Mouse (Mus musculus) CH12.LX (cell line): ENCODE data around the gene Nek6. TPM values are rescaled to one million over a fixed set of nuclear protein-coding genes. Genes with fewer than 3 reads are reported as not detected.

Experiments used
- DNase-seq: peaks from one replicate; pipeline ENCODE4 v3.0.0-alpha.2; 2013; ENCODE audit errors: extremely low read depth
- H3K27ac ChIP-seq: 2 replicates; pipeline ENCODE4 v1.5.1; 2012; ENCODE audit warnings: low read depth, mild to moderate bottlenecking, control low read depth, moderate library complexity; ENCODE audit not compliant: insufficient read depth
- H3K27me3 ChIP-seq: replicated peaks from 2 replicates; pipeline ENCODE3; 2012; ENCODE audit warnings: inconsistent platforms
- H3K36me3 ChIP-seq, 2 experiments: replicated peaks in 1 of 2; 2 replicates each; pipeline versions ENCODE3 to v1.6.1; 2012; ENCODE audit warnings: inconsistent platforms in 1 of 2, low read length in 1 of 2, mild to moderate bottlenecking in 1 of 2, mixed read lengths in 1 of 2, moderate library complexity in 1 of 2; ENCODE audit not compliant: control insufficient read depth in 1 of 2, insufficient read depth in 1 of 2
- H3K4me1 ChIP-seq, 2 experiments: 2 replicates each; pipeline ENCODE4 v1.6.1; 2012; ENCODE audit warnings: inconsistent platforms in 1 of 2, moderate library complexity in 1 of 2; ENCODE audit not compliant: insufficient read depth in 2 of 2, control insufficient read depth in 1 of 2
- H3K4me2 ChIP-seq: 2 replicates; pipeline ENCODE4 v1.6.1; 2012; ENCODE audit warnings: low read depth, mild to moderate bottlenecking, control low read depth; ENCODE audit not compliant: poor library complexity, insufficient read depth, severe bottlenecking
- H3K4me3 ChIP-seq, 3 experiments: fragments of 150-350 bp in 1 of 3; sonication (generic) in 1 of 3; replicated peaks in 1 of 3; 2 replicates each; pipeline versions ENCODE3 to v1.5.1; 2011 to 2012; ENCODE audit warnings: low read depth in 2 of 3, low read length in 2 of 3, mild to moderate bottlenecking in 2 of 3, moderate library complexity in 2 of 3, control low read depth in 1 of 3, improper control_type of control experiment in 1 of 3, inconsistent platforms in 1 of 3, mixed read lengths in 1 of 3; ENCODE audit not compliant: poor library complexity in 1 of 3
- H3K79me2 ChIP-seq: replicated peaks from 2 replicates; pipeline ENCODE4 v1.6.1; 2012; ENCODE audit warnings: mild to moderate bottlenecking, moderate library complexity; ENCODE audit not compliant: control insufficient read depth, poor library complexity, insufficient read depth, severe bottlenecking; ENCODE audit errors: extremely low read depth
- H3K9ac ChIP-seq: 2 replicates; pipeline ENCODE4 v1.6.1; 2012; ENCODE audit warnings: low read depth, mild to moderate bottlenecking, control low read depth, moderate library complexity; ENCODE audit not compliant: insufficient read depth
- H3K9me3 ChIP-seq: replicated peaks from 2 replicates; pipeline ENCODE3; 2012; ENCODE audit warnings: low read length, inconsistent platforms, mixed read lengths
- BHLHE40 ChIP-seq: IDR thresholded peaks from 2 replicates; pipeline ENCODE4 v1.6.1; 2011; ENCODE audit warnings: mild to moderate bottlenecking, low read depth, low read length, improper control_type of control experiment
- CTCF ChIP-seq, 2 experiments: IDR thresholded peaks in 1 of 2; conservative IDR thresholded peaks in 1 of 2; 2 replicates each; pipeline ENCODE4 v1.5.1; 2011 to 2012; ENCODE audit warnings: low read depth in 2 of 2, low read length in 2 of 2, improper control_type of control experiment in 1 of 2, inconsistent platforms in 1 of 2, mild to moderate bottlenecking in 1 of 2, moderate library complexity in 1 of 2
- IRF4 ChIP-seq: IDR thresholded peaks from 2 replicates; pipeline ENCODE4 v1.6.1; 2014; ENCODE audit warnings: low read depth, mild to moderate bottlenecking, inconsistent platforms, low read length, improper control_type of control experiment
- JUND ChIP-seq: conservative IDR thresholded peaks from 2 replicates; pipeline ENCODE4 v1.6.1; 2011; ENCODE audit warnings: low read depth, low read length, improper control_type of control experiment
- KAT2A ChIP-seq: IDR thresholded peaks from 2 replicates; pipeline ENCODE4 v1.6.1; 2012; ENCODE audit warnings: low read length, improper control_type of control experiment, inconsistent platforms; ENCODE audit not compliant: insufficient replicate concordance
- MAFK ChIP-seq: IDR thresholded peaks from 2 replicates; pipeline ENCODE4 v1.6.1; 2011; ENCODE audit warnings: low read length, improper control_type of control experiment; ENCODE audit not compliant: insufficient replicate concordance
- MAX ChIP-seq: IDR thresholded peaks from 2 replicates; pipeline ENCODE4 v1.6.1; 2011; ENCODE audit warnings: low read length, improper control_type of control experiment
- MXI1 ChIP-seq: IDR thresholded peaks from 2 replicates; pipeline ENCODE4 v1.6.1; 2011; ENCODE audit warnings: mild to moderate bottlenecking, low read depth, low read length, improper control_type of control experiment
- MYC ChIP-seq: IDR thresholded peaks from 2 replicates; pipeline ENCODE4 v1.6.1; 2011; ENCODE audit warnings: low read depth, mild to moderate bottlenecking, improper control_type of control experiment, low read length
- NRF1 ChIP-seq: IDR thresholded peaks from 2 replicates; pipeline ENCODE4 v1.6.1; 2014; ENCODE audit warnings: low read depth, mild to moderate bottlenecking, inconsistent platforms, low read length, improper control_type of control experiment, moderate library complexity
- POLR2AphosphoS2 ChIP-seq: IDR thresholded peaks from 2 replicates; pipeline ENCODE4 v1.6.1; 2011; ENCODE audit warnings: low read depth, low read length, improper control_type of control experiment
- RAD21 ChIP-seq: IDR thresholded peaks from 2 replicates; pipeline ENCODE4 v1.6.1; 2011; ENCODE audit warnings: low read depth, mild to moderate bottlenecking, low read length, improper control_type of control experiment, moderate library complexity
- RCOR1 ChIP-seq: conservative IDR thresholded peaks from 2 replicates; pipeline ENCODE4 v1.6.1; 2012; ENCODE audit warnings: low read depth, mild to moderate bottlenecking, inconsistent platforms, low read length, improper control_type of control experiment
- SIN3A ChIP-seq: IDR thresholded peaks from 2 replicates; pipeline ENCODE4 v1.6.1; 2012; ENCODE audit warnings: low read length, improper control_type of control experiment, inconsistent platforms
- SMC3 ChIP-seq: IDR thresholded peaks from 2 replicates; pipeline ENCODE4 v1.6.1; 2011; ENCODE audit warnings: low read depth, low read length, improper control_type of control experiment
- TBP ChIP-seq: conservative IDR thresholded peaks from 2 replicates; pipeline ENCODE4 v1.6.1; 2011; ENCODE audit warnings: low read depth, low read length, improper control_type of control experiment
- TCF12 ChIP-seq: IDR thresholded peaks from 2 replicates; pipeline ENCODE4 v1.6.1; 2014; ENCODE audit warnings: low read depth, mild to moderate bottlenecking, inconsistent platforms, low read length, improper control_type of control experiment
- UBTF ChIP-seq: IDR thresholded peaks from 2 replicates; pipeline ENCODE4 v1.6.1; 2012; ENCODE audit warnings: low read depth, mild to moderate bottlenecking, inconsistent platforms, low read length, improper control_type of control experiment, moderate library complexity
- ZKSCAN1 ChIP-seq: IDR thresholded peaks from 2 replicates; pipeline ENCODE4 v1.6.1; 2012; ENCODE audit warnings: low read depth, inconsistent platforms, low read length, improper control_type of control experiment, borderline replicate concordance
- ZMIZ1 ChIP-seq: IDR thresholded peaks from 2 replicates; pipeline ENCODE4 v1.6.1; 2012; ENCODE audit warnings: low read depth, mild to moderate bottlenecking, inconsistent platforms, low read length, improper control_type of control experiment
- dilution Hi-C: fragments of 300-500 bp; cut with MboI; formaldehyde crosslinking; loops from 2 replicates; pipeline ENCODE4 v1.14.3; 2020; ENCODE audit warnings: low sequenced_read_pairs; ENCODE audit not compliant: extremely low pct_unique_long_range_greater_than_20kb, extremely low pct_ligation_motif_present
- in situ Hi-C: fragments of 300-500 bp; cut with MboI; formaldehyde crosslinking; loops from 3 replicates; pipeline ENCODE4 v1.14.3; 2019; ENCODE audit warnings: low sequenced_read_pairs, low pct_ligation_motif_present, low pct_unique_long_range_greater_than_20kb, mixed read lengths
- polyA plus RNA-seq: library from polyadenylated mRNA; unstranded; fragments of >175 nt; gene quantifications from 2 replicates; pipeline ENCODE4 v1.2.1, GENCODE M21; 2012; ENCODE audit warnings: low read depth; ENCODE audit not compliant: insufficient read length
- total RNA-seq, 2 experiments: library from RNA; depleted of rRNA; stranded (reverse); fragments of 300-350 nt in 1 of 2; fragments of >200 nt in 1 of 2; gene quantifications; 2 replicates each; pipeline ENCODE4 v1.2.3; 2012 to 2014

The Nek6 gene
- total and polyA plus RNA-seq, 3 experiments, result 31.0 to 39.9 (median 36.7) TPM

DNA sequence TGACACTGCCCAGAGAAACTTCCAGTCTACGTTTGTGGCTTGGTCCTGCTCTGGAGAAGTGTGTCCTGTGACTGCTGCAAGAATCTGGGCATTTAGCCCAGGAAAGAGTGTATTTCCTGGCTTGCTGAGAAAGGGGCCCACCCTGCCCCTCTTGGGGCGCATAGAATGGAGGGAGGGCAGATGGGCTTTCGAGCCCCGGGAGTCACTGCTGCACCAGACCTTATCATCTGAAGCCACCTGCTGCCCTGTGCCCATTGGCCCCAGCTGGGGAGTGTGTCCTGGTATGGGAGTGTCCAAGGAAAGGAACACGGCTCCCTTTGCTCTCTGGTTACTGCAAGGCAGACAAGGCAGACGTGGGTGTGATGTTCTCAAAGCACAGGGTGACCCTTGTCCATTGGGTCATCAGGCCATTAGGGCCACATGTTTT lies 19.5 kb downstream of the Nek6 start:
- Histone ChIP-seq H3K79me2 (peaks cover 6% of the 10 kb centered on the region; the same call in 1 of the 2 replicates), H3K4me1 (peaks cover 25 to 49% of the 10 kb centered on the region in 2 experiments), H3K4me3 (no peak overlapping the region), H3K9me3 (peaks cover 2% of the 10 kb centered on the region), H3K36me3 (peaks cover 0 to 57% of the 10 kb centered on the region in 2 experiments), H3K4me2 (no peak overlapping the region), H3K9ac (no peak overlapping the region), H3K27me3 (no peaks in the 10 kb centered on the region), H3K27ac (no peak overlapping the region)
- TF ChIP-seq TCF12, result no peak
- dilution Hi-C loops (no loop called here), in situ Hi-C loops (no loop called here)
- no peak for DNase-seq

DNA sequence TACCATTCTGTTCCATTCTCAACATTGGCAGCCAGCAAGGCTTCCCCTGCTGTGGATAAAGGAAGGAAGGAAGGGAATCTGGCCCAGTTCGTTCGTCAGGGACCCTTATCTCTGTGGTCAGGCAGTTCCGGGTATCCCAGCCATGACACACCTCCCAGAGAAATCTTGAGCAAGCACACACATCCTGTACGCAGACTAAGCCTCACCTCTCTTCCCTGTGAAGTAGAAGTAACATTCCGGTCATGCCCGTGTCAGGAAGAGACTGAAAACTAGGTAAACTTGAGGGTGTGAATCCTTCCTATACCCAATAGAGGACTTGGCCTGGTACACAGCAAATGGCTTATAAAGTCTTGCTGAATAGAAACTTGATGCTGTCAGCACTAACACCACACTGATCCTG lies 21.9 kb downstream of the Nek6 start:
- Histone ChIP-seq H3K27me3 (no peaks in the 10 kb centered on the region), H3K4me1 (peaks cover 35 to 72% of the 10 kb centered on the region in 2 experiments), H3K4me2 (no peak overlapping the region), H3K9me3 (no peaks in the 10 kb centered on the region), H3K79me2 (peaks cover 6% of the 10 kb centered on the region; the same call in 1 of the 2 replicates), H3K9ac (no peak overlapping the region), H3K36me3 (peaks cover 0 to 44% of the 10 kb centered on the region in 2 experiments), H3K27ac (no peak overlapping the region), H3K4me3 (no peak overlapping the region)
- in situ Hi-C loops (no loop called here), dilution Hi-C loops (no loop called here)
- DNase-seq, result no peak
- TF ChIP-seq UBTF (no peak), SMC3 (no peak), MXI1 (no peak), TCF12 (no peak), MAFK (no peak), ZMIZ1 (no peak), JUND (no peak), IRF4 (no peak), CTCF (conservative IDR thresholded peaks at IDR 0.05 in 1 of 2, IDR thresholded peaks at IDR 0.05 in 1 of 2; ENCODE audit: low read depth in 2 of 2, low read length in 2 of 2) (no peak), TBP (no peak), POLR2AphosphoS2 (no peak), RCOR1 (no peak), ZKSCAN1 (no peak), BHLHE40 (no peak), KAT2A (no peak), NRF1 (no peak), SIN3A (no peak), MYC (no peak), MAX (no peak), RAD21 (no peak)
